25 mouse cellular contexts compared by ENCODE assay signal in the genomic region with DNA sequence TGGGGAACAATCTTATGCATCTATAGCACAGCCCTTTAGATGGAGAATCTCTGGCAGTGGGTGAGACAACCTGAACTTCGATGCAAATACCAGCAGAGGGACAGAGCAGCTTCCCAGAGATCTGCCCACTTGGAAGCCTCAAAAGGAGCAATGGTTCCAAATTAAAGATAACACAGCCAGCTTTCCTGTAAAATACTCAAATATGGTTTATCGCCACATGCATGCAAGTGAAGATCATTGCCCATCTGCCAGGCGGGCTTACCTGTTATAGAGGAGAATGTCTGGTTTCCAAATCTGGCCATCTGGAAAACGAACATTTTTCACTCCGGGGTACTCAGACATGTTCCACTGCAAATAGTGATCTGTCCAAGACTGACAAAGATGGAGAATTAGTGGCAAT.
DNase-seq lines count a peak whose midpoint lies in the region; ATAC-seq lines count a peak whose summit lies in the region.
"Had no signal": no experiment of that assay in that cellular context is flagged by ENCODE, and none has a peak within 500 bp of the region (broad histone marks: within the 10 kb centered on the region; RNA-seq: fewer than 3 reads in every experiment).

No protein-coding gene starts in this region.

- H3K9ac ChIP-seq in hindbrain, embryonic 15.5 days, result no peak overlapping the region
- H3K9ac ChIP-seq in forebrain, embryonic 16.5 days (replicated peaks; ENCODE audit: low read depth, low read length), result no peak overlapping the region
- H3K9ac ChIP-seq: heart, embryonic 12.5 days; hindbrain, embryonic 12.5 days; limb, embryonic 12.5 days; liver, postnatal 0 days; neural tube, embryonic 15.5 days had no signal

- intact Hi-C loops in left cerebral cortex, postnatal 4 days (cut with DNase I), result no loop called here
- intact Hi-C loops in left cerebral cortex, postnatal 10 days (cut with DNase I), result no loop called here

- peak; percentile 63; the same call in 1 of the 2 replicates for ATAC-seq in hindbrain, embryonic 15.5 days (ENCODE audit: low FRiP score, low read depth)
- no peak for ATAC-seq in forebrain, embryonic 16.5 days
- ATAC-seq: intestine, embryonic 16.5 days; liver, postnatal 0 days; lung, postnatal 0 days had no signal

- H3K36me3 ChIP-seq in hindbrain, embryonic 15.5 days, result no peaks in the 10 kb centered on the region
- 0 out of 2 replicates have a peak, but pooled peaks cover 4% of the 10 kb centered on the region for H3K36me3 ChIP-seq in hindbrain, embryonic 10.5 days
- no peaks in the 10 kb centered on the region for H3K36me3 ChIP-seq in forebrain, embryonic 16.5 days (ENCODE audit: control insufficient read depth, insufficient read depth)
- H3K36me3 ChIP-seq: forebrain, embryonic 10.5 days; heart, embryonic 12.5 days; hindbrain, embryonic 12.5 days; limb, embryonic 12.5 days; midbrain, embryonic 10.5 days; neural tube, embryonic 15.5 days had no signal

- no peaks in the 10 kb centered on the region for H3K27me3 ChIP-seq in hindbrain, embryonic 15.5 days
- H3K27me3 ChIP-seq in hindbrain, embryonic 10.5 days (ENCODE audit: insufficient read depth, poor library complexity, severe bottlenecking), result no peaks in the 10 kb centered on the region
- no peaks in the 10 kb centered on the region for H3K27me3 ChIP-seq in forebrain, embryonic 16.5 days (replicated peaks; ENCODE audit: control insufficient read depth, insufficient read depth, low read length)
- H3K27me3 ChIP-seq: heart, embryonic 12.5 days; hindbrain, embryonic 12.5 days; limb, embryonic 12.5 days; neural tube, embryonic 15.5 days had no signal

- no peak overlapping the region for H3K4me2 ChIP-seq in hindbrain, embryonic 15.5 days
- no peak overlapping the region for H3K4me2 ChIP-seq in forebrain, embryonic 16.5 days (ENCODE audit: low read length)
- H3K4me2 ChIP-seq: heart, embryonic 12.5 days; hindbrain, embryonic 12.5 days; limb, embryonic 12.5 days; liver, embryonic 11.5 days; neural tube, embryonic 15.5 days had no signal

- H3K9me3 ChIP-seq in hindbrain, embryonic 15.5 days, result no peaks in the 10 kb centered on the region
- no peaks in the 10 kb centered on the region for H3K9me3 ChIP-seq in hindbrain, embryonic 10.5 days
- no peaks in the 10 kb centered on the region for H3K9me3 ChIP-seq in forebrain, embryonic 16.5 days (ENCODE audit: control insufficient read depth, low read length)
- H3K9me3 ChIP-seq: forebrain, embryonic 10.5 days; heart, embryonic 12.5 days; hindbrain, embryonic 12.5 days; limb, embryonic 12.5 days; midbrain, embryonic 10.5 days; neural tube, embryonic 15.5 days had no signal

- no peak overlapping the region for H3K27ac ChIP-seq in hindbrain, embryonic 15.5 days (replicated peaks)
- no peak overlapping the region for H3K27ac ChIP-seq in hindbrain, embryonic 10.5 days
- H3K27ac ChIP-seq in forebrain, embryonic 16.5 days (ENCODE audit: low read length), result no peak overlapping the region
- H3K27ac ChIP-seq: forebrain, embryonic 10.5 days; hindbrain, embryonic 12.5 days; limb, embryonic 12.5 days; midbrain, embryonic 10.5 days; neural tube, embryonic 15.5 days had no signal

- H3K4me3 ChIP-seq in hindbrain, embryonic 15.5 days, result no peak overlapping the region
- H3K4me3 ChIP-seq in hindbrain, embryonic 10.5 days, result no peak overlapping the region
- H3K4me3 ChIP-seq in forebrain, embryonic 16.5 days (replicated peaks; ENCODE audit: low read length), result no peak overlapping the region
- H3K4me3 ChIP-seq: forebrain, embryonic 10.5 days; heart, embryonic 12.5 days; hindbrain, embryonic 12.5 days; limb, embryonic 12.5 days; midbrain, embryonic 10.5 days; neural tube, embryonic 15.5 days had no signal

- no peaks in the 10 kb centered on the region for H3K4me1 ChIP-seq in hindbrain, embryonic 15.5 days (replicated peaks)
- H3K4me1 ChIP-seq in hindbrain, embryonic 10.5 days (replicated peaks), result no peaks in the 10 kb centered on the region
- no peaks in the 10 kb centered on the region for H3K4me1 ChIP-seq in forebrain, embryonic 16.5 days (replicated peaks; ENCODE audit: control insufficient read depth, insufficient read depth, low read length)
- H3K4me1 ChIP-seq: forebrain, embryonic 10.5 days; heart, embryonic 12.5 days; hindbrain, embryonic 12.5 days; limb, embryonic 12.5 days; midbrain, embryonic 10.5 days; neural tube, embryonic 15.5 days had no signal

- WGBS in hindbrain, embryonic 15.5 days, result 82% methylated on average over 5 of the region's 5 CpGs
- WGBS in hindbrain, embryonic 10.5 days, result 93% methylated on average over 5 of the region's 5 CpGs
- WGBS in forebrain, embryonic 16.5 days, result 76% methylated on average over 5 of the region's 5 CpGs

- no peak for DNase-seq in hindbrain, embryonic 10.5 days (ENCODE audit: low spot score)
- DNase-seq in left cerebral cortex, postnatal 4 days, result peak; percentile 51
- DNase-seq in left cerebral cortex, postnatal 10 days (ENCODE audit: extremely low spot score in 1 of 2, low spot score in 2 of 2), result no peak
- peak; percentile 60 for DNase-seq in cerebellum, adult 9-10 months
- no peak for DNase-seq in ovary, adult 18-20 months (ENCODE audit: low spot score)
- DNase-seq in T-cell, adult 2 months (ENCODE audit: low spot score), result no peak
- DNase-seq: adrenal gland, postnatal 36 days; gastrocnemius, postnatal 25 days; heart, adult 18-20 months; heart, postnatal 10 days; kidney, postnatal 25 days; layer of hippocampus, adult 9-11 months; liver, postnatal 0 days; thymus, adult 2 months had no signal

Comparison
In these comparisons a context has a peak if more than half of its experiments do, and no peak if none do; other contexts are left out.
1. DNase-seq: peak in left cerebral cortex, postnatal 4 days (single experiment) and cerebellum, adult 9-10 months (single experiment); none in hindbrain, embryonic 10.5 days (single experiment), left cerebral cortex, postnatal 10 days (0 of 2), ovary, adult 18-20 months (single experiment) and T-cell, adult 2 months (single experiment).